Mouse (Mus musculus) heart, embryonic 16.5 days (tissue): ENCODE data around the gene Gm21897. TPM values are rescaled to one million over a fixed set of nuclear protein-coding genes. Genes with fewer than 3 reads are reported as not detected.

ENCODE experiments used
- ATAC-seq: fragments of 200-750 bp; cut with Nextera tagmentation; replicated peaks from 2 replicates; pipeline ENCODE4 v1.8.0; 2017; ENCODE audit warnings: moderate number of reproducible peaks; ENCODE audit not compliant: insufficient read depth, low FRiP score; ENCODE audit errors: extremely low read depth
- H3K27ac ChIP-seq: fragments of 300-500 bp; sonication (generic); 2 replicates; pipeline ENCODE4 v1.5.1; 2014; ENCODE audit warnings: mild to moderate bottlenecking, low read length, control low read depth, moderate library complexity
- H3K27me3 ChIP-seq: fragments of 300-500 bp; sonication (generic); 2 replicates; pipeline ENCODE4 v1.6.1; 2014; ENCODE audit warnings: low read length, mixed read lengths; ENCODE audit not compliant: control insufficient read depth, insufficient read depth
- H3K36me3 ChIP-seq: fragments of 300-500 bp; sonication (generic); 2 replicates; pipeline ENCODE4 v1.6.1; 2014; ENCODE audit not compliant: control insufficient read depth, insufficient read depth
- H3K4me1 ChIP-seq: fragments of 300-500 bp; sonication (generic); 2 replicates; pipeline ENCODE4 v1.6.1; 2014; ENCODE audit warnings: low read length, mixed read lengths; ENCODE audit not compliant: control insufficient read depth, insufficient read depth
- H3K4me2 ChIP-seq: fragments of 300-500 bp; sonication (generic); 2 replicates; pipeline ENCODE4 v1.6.1; 2014; ENCODE audit warnings: low read depth, mild to moderate bottlenecking, control low read depth, low read length
- H3K4me3 ChIP-seq: fragments of 300-500 bp; sonication (generic); 2 replicates; pipeline ENCODE4 v1.5.1; 2014; ENCODE audit warnings: mild to moderate bottlenecking, control low read depth, low read length
- H3K9ac ChIP-seq: fragments of 300-500 bp; sonication (generic); 2 replicates; pipeline ENCODE4 v1.6.1; 2014; ENCODE audit warnings: low read length, control low read depth
- H3K9me3 ChIP-seq: fragments of 300-500 bp; sonication (generic); replicated peaks from 2 replicates; pipeline ENCODE4 v1.6.1; 2016; ENCODE audit warnings: low read length; ENCODE audit not compliant: control insufficient read depth
- WGBS: fragments of 180-500 bp; shearing (Covaris S2); extraction: QIAGEN DNeasy Blood & Tissue Kit; methylation state at CpG from one replicate; pipeline ENCODE4 v1.1.7; 2014; 5-methylcytosine and 5-hydroxymethylcytosine counted together
- polyA plus RNA-seq: library from polyadenylated mRNA; unstranded; fragments of >200 nt; fragmentation: Nextera tagmentation; extraction: Ambion mirVana; gene quantifications from 2 replicates; pipeline ENCODE4 v1.2.1, GENCODE M21; 2015

Gene Gm21897
- polyA plus RNA-seq, 1 experiment from 2014 or later = not detected

- H3K36me3 ChIP-seq = no peaks in the 10 kb centered on the region
- no peak for ATAC-seq
- no peak overlapping the region for H3K4me2 ChIP-seq
- no peaks in the 10 kb centered on the region for H3K4me1 ChIP-seq
- H3K9me3 ChIP-seq = no peaks in the 10 kb centered on the region
- no peak overlapping the region for H3K27ac ChIP-seq
- H3K9ac ChIP-seq = no peak overlapping the region
- H3K27me3 ChIP-seq = no peaks in the 10 kb centered on the region
- whole genome bisulfite sequencing = 81% methylated on average over 2 of the region's 2 CpGs
- no peak overlapping the region for H3K4me3 ChIP-seq
Measured at GRCm38 (mm10) chr16:15349381-15349780, 32.1 kb downstream of the Gm21897 start.

GRCm38 (mm10) chr16:15351301-15351700 is 34.0 kb downstream of the Gm21897 start:
- H3K4me3 ChIP-seq = no peak overlapping the region

GRCm38 (mm10) chr16:15352320-15352719 is 35.1 kb downstream of the Gm21897 start:
- H3K9me3 ChIP-seq = no peaks in the 10 kb centered on the region
- no peak overlapping the region for H3K27ac ChIP-seq
- H3K4me3 ChIP-seq = no peak overlapping the region
- H3K4me1 ChIP-seq = peaks cover 3% of the 10 kb centered on the region; the same call in 1 of the 2 replicates
- 57% methylated on average over 2 of the region's 2 CpGs for WGBS
- no peak for ATAC-seq
- no peaks in the 10 kb centered on the region for H3K27me3 ChIP-seq
- H3K36me3 ChIP-seq = no peaks in the 10 kb centered on the region
- H3K4me2 ChIP-seq = no peak overlapping the region
- no peak overlapping the region for H3K9ac ChIP-seq

More at GRCm38 (mm10) chr16:15351301-15351700, 34.0 kb downstream of the Gm21897 start:
- H3K4me1 ChIP-seq = peaks cover 3% of the 10 kb centered on the region; the same call in 1 of the 2 replicates
- no peak overlapping the region for H3K27ac ChIP-seq
- H3K27me3 ChIP-seq = no peaks in the 10 kb centered on the region
- H3K9me3 ChIP-seq = no peaks in the 10 kb centered on the region
- WGBS = 52% methylated on average over 1 of the region's 1 CpGs
- no peak overlapping the region for H3K9ac ChIP-seq
- ATAC-seq = no peak
- H3K4me2 ChIP-seq = no peak overlapping the region
- no peaks in the 10 kb centered on the region for H3K36me3 ChIP-seq

- ATAC-seq = no peak
- Histone ChIP-seq H3K4me1 (peaks cover 3% of the 10 kb centered on the region; the same call in 1 of the 2 replicates), H3K4me3 (no peak overlapping the region), H3K36me3 (no peaks in the 10 kb centered on the region), H3K9ac (no peak overlapping the region), H3K4me2 (no peak overlapping the region), H3K9me3 (no peaks in the 10 kb centered on the region), H3K27me3 (no peaks in the 10 kb centered on the region), H3K27ac (peak overlapping the region; percentile 2; the same call in 1 of the 2 replicates)
- whole genome bisulfite sequencing = 36% methylated on average over 2 of the region's 2 CpGs
Measured at GRCm38 (mm10) chr16:15354901-15355300, 37.6 kb downstream of the Gm21897 start.

GRCm38 (mm10) chr16:15355339-15355738 is 38.1 kb downstream of the Gm21897 start:
- WGBS = 70% methylated on average over 1 of the region's 1 CpGs
- H3K4me3 ChIP-seq = no peak overlapping the region
- H3K9ac ChIP-seq = no peak overlapping the region
- no peaks in the 10 kb centered on the region for H3K36me3 ChIP-seq
- ATAC-seq = peak; percentile 67; the same call in 1 of the 2 replicates
- H3K27me3 ChIP-seq = no peaks in the 10 kb centered on the region
- H3K27ac ChIP-seq = no peak overlapping the region; the same call in 1 of the 2 replicates
- peaks cover 3% of the 10 kb centered on the region; the same call in 1 of the 2 replicates for H3K4me1 ChIP-seq
- H3K4me2 ChIP-seq = no peak overlapping the region
- no peaks in the 10 kb centered on the region for H3K9me3 ChIP-seq

GRCm38 (mm10) chr16:15357766-15358165 is 40.5 kb downstream of the Gm21897 start:
- no peak for ATAC-seq
- Histone ChIP-seq H3K4me1 (peaks cover 3% of the 10 kb centered on the region; the same call in 1 of the 2 replicates), H3K4me3 (no peak overlapping the region), H3K36me3 (no peaks in the 10 kb centered on the region), H3K27me3 (no peaks in the 10 kb centered on the region), H3K9ac (no peak overlapping the region), H3K27ac (no peak overlapping the region), H3K4me2 (no peak overlapping the region), H3K9me3 (no peaks in the 10 kb centered on the region)

- no peak for ATAC-seq
- Histone ChIP-seq H3K4me3 (no peak overlapping the region), H3K4me1 (peaks cover 3% of the 10 kb centered on the region; the same call in 1 of the 2 replicates), H3K27ac (no peak overlapping the region), H3K4me2 (no peak overlapping the region), H3K36me3 (no peaks in the 10 kb centered on the region), H3K9ac (no peak overlapping the region), H3K27me3 (no peaks in the 10 kb centered on the region), H3K9me3 (no peaks in the 10 kb centered on the region)
- WGBS = 78% methylated on average over 3 of the region's 3 CpGs
Measured at GRCm38 (mm10) chr16:15359110-15359782, 42.0 kb downstream of the Gm21897 start.

- no peaks in the 10 kb centered on the region for H3K36me3 ChIP-seq
- H3K4me2 ChIP-seq = no peak overlapping the region
- no peak for ATAC-seq
- H3K4me3 ChIP-seq = no peak overlapping the region
- no peaks in the 10 kb centered on the region for H3K27me3 ChIP-seq
- H3K9me3 ChIP-seq = no peaks in the 10 kb centered on the region
- no peak overlapping the region for H3K9ac ChIP-seq
- no peaks in the 10 kb centered on the region; the same call in 1 of the 2 replicates for H3K4me1 ChIP-seq
- H3K27ac ChIP-seq = no peak overlapping the region
Measured at GRCm38 (mm10) chr16:15360825-15361224, 43.6 kb downstream of the Gm21897 start.
